Mouse (Mus musculus): ENCODE results near the gene Cd164. TPM values are rescaled to one million over a fixed set of nuclear protein-coding genes. Genes with fewer than 3 reads are reported as not detected.
A peak's percentile ranks its signal among the peaks of the same experiment; 100 is the strongest.

Cd164 gene
- polyA plus RNA-seq (2015; fragmentation: Nextera tagmentation; extraction: Ambion mirVana) = 44.7 and 48.8 TPM in 2 replicates

DNA sequence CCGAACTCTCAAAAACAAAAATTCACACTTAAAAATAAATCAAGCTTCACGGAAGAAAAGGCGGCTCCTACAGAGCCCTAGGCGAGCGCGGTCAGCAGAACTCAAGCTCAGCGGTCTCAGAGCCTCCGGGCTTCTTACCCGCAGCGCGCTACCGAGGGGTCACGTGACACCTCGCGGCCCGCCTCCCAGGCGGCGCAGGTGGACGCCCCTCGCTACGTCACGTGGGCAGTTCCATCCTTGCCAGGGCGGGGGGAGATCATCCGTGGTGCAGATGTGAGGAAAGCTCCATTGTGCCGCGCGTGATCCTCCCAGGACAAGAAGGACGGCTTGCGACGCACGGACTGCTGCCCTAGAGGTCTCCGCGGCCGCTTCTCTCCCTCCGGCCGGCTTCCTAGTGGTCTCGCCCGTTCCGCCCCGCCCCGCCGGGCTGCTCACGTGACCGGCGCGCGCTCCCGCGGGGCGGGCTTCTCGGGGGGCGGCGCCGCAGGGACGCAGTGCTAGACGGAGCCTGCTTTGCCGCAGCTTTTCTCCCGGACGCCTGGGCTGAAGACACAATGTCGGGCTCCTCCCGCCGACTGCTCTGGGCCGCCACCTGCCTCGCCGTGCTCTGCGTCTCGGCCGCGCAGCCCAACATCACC lies at the start of gene Cd164:
TSS of gene Cd164 (plus strand) at position 434 of the 638 bp plus-strand sequence.
- Histone ChIP-seq H3K36me3 (ENCODE audit: control insufficient read depth, insufficient read depth, low read length) (no peaks in the 10 kb centered on the region), H3K9ac (ENCODE audit: low read depth, low read length) (peak within 1 kb of the TSS; percentile 89), H3K9me3 (replicated peaks; ENCODE audit: control insufficient read depth, low read length, poor library complexity, severe bottlenecking) (no peaks in the 10 kb centered on the region), H3K4me1 (ENCODE audit: control insufficient read depth, insufficient read depth, low read length) (peaks cover 20% of the 10 kb centered on the region), H3K27ac (ENCODE audit: low read length) (peak within 1 kb of the TSS; percentile 100), H3K27me3 (ENCODE audit: control insufficient read depth, insufficient read depth, low read depth, low read length) (no peaks in the 10 kb centered on the region), H3K4me3 (ENCODE audit: low read depth, low read length) (peak within 1 kb of the TSS; percentile 91), H3K4me2 (ENCODE audit: low read length) (peak within 1 kb of the TSS; percentile 78)
- under 1% methylated on average over 69 of the region's 69 CpGs for WGBS
- peak; percentile 94 for ATAC-seq

DNA sequence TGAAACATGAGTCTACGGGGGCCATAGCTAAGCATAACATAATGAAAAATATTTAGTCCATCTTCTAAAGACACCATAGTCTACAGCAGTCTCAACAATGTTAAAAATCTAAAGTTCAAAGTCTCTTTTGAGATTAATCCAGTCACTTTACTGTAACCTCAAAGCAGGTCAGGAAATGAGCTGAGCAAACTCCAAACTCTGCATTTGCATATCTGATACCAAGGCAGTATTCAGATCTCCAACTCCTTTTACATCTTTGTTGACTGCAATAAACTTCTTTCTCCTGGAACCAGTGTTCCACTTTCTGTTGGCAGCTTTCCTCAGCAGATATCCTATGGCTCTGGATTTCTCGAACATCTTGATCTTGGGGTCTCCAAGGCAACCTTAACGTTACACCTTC lies 48.5 kb upstream of the Cd164 start:
- H3K9me3 ChIP-seq (replicated peaks; ENCODE audit: control insufficient read depth, low read length, poor library complexity, severe bottlenecking) = no peaks in the 10 kb centered on the region
- no peaks in the 10 kb centered on the region for H3K27me3 ChIP-seq (ENCODE audit: control insufficient read depth, insufficient read depth, low read depth, low read length)
- 85% methylated on average over 3 of the region's 3 CpGs for WGBS
- no peak for ATAC-seq
- H3K9ac ChIP-seq (ENCODE audit: low read depth, low read length) = no peak overlapping the region
- 0 out of 2 replicates have a peak, but pooled peaks cover under 1% of the 10 kb centered on the region for H3K4me1 ChIP-seq (ENCODE audit: control insufficient read depth, insufficient read depth, low read length)
- no peak overlapping the region for H3K4me3 ChIP-seq (ENCODE audit: low read depth, low read length)
- H3K27ac ChIP-seq (ENCODE audit: low read length) = no peak overlapping the region
- H3K4me2 ChIP-seq (ENCODE audit: low read length) = no peak overlapping the region
- H3K36me3 ChIP-seq (ENCODE audit: control insufficient read depth, insufficient read depth, low read length) = 0 out of 2 replicates have a peak, but pooled peaks cover 2% of the 10 kb centered on the region

DNA sequence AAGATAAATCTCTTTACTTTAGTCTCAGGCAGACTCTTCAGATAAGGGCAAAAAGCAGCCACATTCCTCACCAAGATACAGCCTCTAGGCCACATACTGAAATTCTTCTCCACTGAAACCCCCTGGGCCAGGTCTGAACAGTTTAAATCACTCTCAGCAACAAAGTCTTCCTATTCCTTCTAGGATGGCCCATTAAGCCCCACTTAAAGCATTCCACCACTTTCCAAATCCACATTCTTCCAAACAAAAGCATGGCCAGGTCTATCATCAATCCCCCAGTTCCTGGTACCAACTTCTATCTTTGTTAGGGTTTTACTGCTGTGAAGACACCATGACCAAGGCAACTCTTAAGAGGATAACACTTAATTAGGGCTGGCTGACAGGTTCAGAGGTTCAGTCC lies 46.7 kb upstream of the Cd164 start:
- no peak for ATAC-seq
- H3K27ac ChIP-seq (ENCODE audit: low read length) = no peak overlapping the region
- H3K9me3 ChIP-seq (replicated peaks; ENCODE audit: control insufficient read depth, low read length, poor library complexity, severe bottlenecking) = no peaks in the 10 kb centered on the region
- no peak overlapping the region for H3K9ac ChIP-seq (ENCODE audit: low read depth, low read length)
- H3K4me2 ChIP-seq (ENCODE audit: low read length) = no peak overlapping the region
- no peaks in the 10 kb centered on the region for H3K27me3 ChIP-seq (ENCODE audit: control insufficient read depth, insufficient read depth, low read depth, low read length)
- no peak overlapping the region for H3K4me3 ChIP-seq (ENCODE audit: low read depth, low read length)
- peaks cover 8% of the 10 kb centered on the region; the same call in 1 of the 2 replicates for H3K4me1 ChIP-seq (ENCODE audit: control insufficient read depth, insufficient read depth, low read length)
- H3K36me3 ChIP-seq (ENCODE audit: control insufficient read depth, insufficient read depth, low read length) = 0 out of 2 replicates have a peak, but pooled peaks cover 2% of the 10 kb centered on the region

DNA sequence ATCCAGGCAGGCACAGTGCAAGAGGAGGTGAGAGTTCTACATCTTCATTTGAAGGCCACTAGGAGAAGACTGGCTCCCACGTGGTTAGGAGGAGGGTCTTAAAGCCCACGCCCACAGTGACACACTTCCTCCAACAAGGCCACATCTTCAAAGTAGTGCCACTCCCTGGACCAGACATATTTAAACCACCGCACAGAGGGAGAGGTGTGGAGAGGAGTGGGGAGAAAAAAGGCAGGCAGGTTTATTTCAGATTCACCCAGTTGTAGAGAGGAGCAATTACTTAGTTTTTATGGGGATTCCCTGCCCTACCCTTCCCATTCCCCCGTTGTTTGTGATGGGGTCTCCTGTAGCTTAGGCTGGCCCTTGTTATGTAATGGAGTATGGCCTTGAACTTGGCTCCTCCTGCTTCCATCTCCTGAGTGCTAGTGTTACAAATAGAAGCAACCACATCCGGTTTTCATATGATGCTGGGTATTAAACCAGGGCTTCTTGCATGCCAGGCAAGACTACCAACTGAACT lies 46.2 kb upstream of the Cd164 start:
- H3K9me3 ChIP-seq (replicated peaks; ENCODE audit: control insufficient read depth, low read length, poor library complexity, severe bottlenecking) = no peaks in the 10 kb centered on the region
- H3K4me3 ChIP-seq (ENCODE audit: low read depth, low read length) = no peak overlapping the region
- H3K4me1 ChIP-seq (ENCODE audit: control insufficient read depth, insufficient read depth, low read length) = peaks cover 8% of the 10 kb centered on the region; the same call in 1 of the 2 replicates
- H3K4me2 ChIP-seq (ENCODE audit: low read length) = no peak overlapping the region
- no peak overlapping the region for H3K27ac ChIP-seq (ENCODE audit: low read length)
- no peaks in the 10 kb centered on the region for H3K27me3 ChIP-seq (ENCODE audit: control insufficient read depth, insufficient read depth, low read depth, low read length)
- 0 out of 2 replicates have a peak, but pooled peaks cover 2% of the 10 kb centered on the region for H3K36me3 ChIP-seq (ENCODE audit: control insufficient read depth, insufficient read depth, low read length)
- H3K9ac ChIP-seq (ENCODE audit: low read depth, low read length) = no peak overlapping the region
- ATAC-seq = no peak
- 80% methylated on average over 5 of the region's 5 CpGs for WGBS

DNA sequence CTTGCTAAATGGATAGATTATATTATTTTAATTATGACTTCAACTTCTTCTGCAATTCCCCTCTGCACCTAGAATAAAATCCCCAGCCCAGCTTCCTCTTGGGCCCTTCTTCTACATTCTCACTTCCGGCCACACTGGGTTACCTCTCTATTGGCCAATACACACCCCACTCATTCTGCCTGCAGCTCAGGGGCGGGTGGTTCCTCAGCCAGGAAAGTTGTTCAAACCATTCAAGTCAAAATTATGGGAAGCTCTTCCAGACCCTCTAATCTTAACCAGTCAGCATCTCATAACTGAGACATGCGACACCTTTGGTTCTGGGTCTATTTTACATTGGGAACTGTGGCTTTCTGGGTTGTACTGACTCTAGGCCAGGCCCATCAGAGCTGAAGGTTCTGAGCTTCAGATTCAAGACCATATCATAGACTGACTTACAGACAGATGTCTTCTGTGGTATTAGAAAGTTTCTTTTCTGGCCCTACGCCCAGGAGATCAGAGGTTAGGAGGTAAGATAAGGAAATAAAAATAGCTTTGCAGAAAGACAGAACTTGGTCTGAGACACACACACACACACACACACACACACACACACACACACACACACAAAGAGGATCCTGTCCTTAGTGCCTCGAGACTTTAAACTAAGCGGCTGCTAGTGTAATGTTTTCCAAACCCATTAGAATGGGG lies 45.3 kb upstream of the Cd164 start:
- WGBS = 81% methylated on average over 6 of the region's 6 CpGs
- no peak for ATAC-seq
- Histone ChIP-seq H3K36me3 (ENCODE audit: control insufficient read depth, insufficient read depth, low read length) (no peaks in the 10 kb centered on the region), H3K4me1 (ENCODE audit: control insufficient read depth, insufficient read depth, low read length) (peaks cover 8% of the 10 kb centered on the region; the same call in 1 of the 2 replicates), H3K9ac (ENCODE audit: low read depth, low read length) (no peak overlapping the region), H3K4me2 (ENCODE audit: low read length) (no peak overlapping the region), H3K27me3 (ENCODE audit: control insufficient read depth, insufficient read depth, low read depth, low read length) (no peaks in the 10 kb centered on the region), H3K9me3 (replicated peaks; ENCODE audit: control insufficient read depth, low read length, poor library complexity, severe bottlenecking) (no peaks in the 10 kb centered on the region), H3K4me3 (ENCODE audit: low read depth, low read length) (no peak overlapping the region), H3K27ac (ENCODE audit: low read length) (no peak overlapping the region)

DNA sequence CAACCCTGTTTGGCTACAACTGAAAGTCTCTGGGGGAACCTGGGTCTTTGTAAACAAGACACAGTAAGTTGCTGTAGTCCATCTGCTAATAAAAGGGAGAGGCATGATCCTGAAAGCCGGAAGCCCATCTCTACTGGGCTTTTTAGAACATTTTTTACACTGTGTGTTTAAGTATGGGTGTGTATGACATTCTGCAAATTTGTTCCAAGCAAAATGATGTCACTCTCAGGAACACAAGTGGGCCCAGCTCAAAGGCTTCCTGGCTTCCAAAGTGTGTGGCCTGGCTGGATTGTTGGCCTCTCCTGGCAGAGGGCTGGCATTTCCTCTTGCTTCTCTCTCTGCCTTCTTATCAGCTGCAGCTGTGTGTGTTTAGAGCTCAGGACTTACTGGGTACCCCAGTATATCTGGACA lies 44.2 kb upstream of the Cd164 start:
- H3K27ac ChIP-seq (ENCODE audit: low read length) = no peak overlapping the region
- H3K36me3 ChIP-seq (ENCODE audit: control insufficient read depth, insufficient read depth, low read length) = no peaks in the 10 kb centered on the region
- H3K4me1 ChIP-seq (ENCODE audit: control insufficient read depth, insufficient read depth, low read length) = peaks cover 8% of the 10 kb centered on the region; the same call in 1 of the 2 replicates
- H3K4me2 ChIP-seq (ENCODE audit: low read length) = no peak overlapping the region
- H3K9ac ChIP-seq (ENCODE audit: low read depth, low read length) = no peak overlapping the region
- no peak overlapping the region for H3K4me3 ChIP-seq (ENCODE audit: low read depth, low read length)
- no peaks in the 10 kb centered on the region for H3K27me3 ChIP-seq (ENCODE audit: control insufficient read depth, insufficient read depth, low read depth, low read length)
- H3K9me3 ChIP-seq (replicated peaks; ENCODE audit: control insufficient read depth, low read length, poor library complexity, severe bottlenecking) = no peaks in the 10 kb centered on the region
- no peak for ATAC-seq
- WGBS = 84% methylated on average over 1 of the region's 1 CpGs

DNA sequence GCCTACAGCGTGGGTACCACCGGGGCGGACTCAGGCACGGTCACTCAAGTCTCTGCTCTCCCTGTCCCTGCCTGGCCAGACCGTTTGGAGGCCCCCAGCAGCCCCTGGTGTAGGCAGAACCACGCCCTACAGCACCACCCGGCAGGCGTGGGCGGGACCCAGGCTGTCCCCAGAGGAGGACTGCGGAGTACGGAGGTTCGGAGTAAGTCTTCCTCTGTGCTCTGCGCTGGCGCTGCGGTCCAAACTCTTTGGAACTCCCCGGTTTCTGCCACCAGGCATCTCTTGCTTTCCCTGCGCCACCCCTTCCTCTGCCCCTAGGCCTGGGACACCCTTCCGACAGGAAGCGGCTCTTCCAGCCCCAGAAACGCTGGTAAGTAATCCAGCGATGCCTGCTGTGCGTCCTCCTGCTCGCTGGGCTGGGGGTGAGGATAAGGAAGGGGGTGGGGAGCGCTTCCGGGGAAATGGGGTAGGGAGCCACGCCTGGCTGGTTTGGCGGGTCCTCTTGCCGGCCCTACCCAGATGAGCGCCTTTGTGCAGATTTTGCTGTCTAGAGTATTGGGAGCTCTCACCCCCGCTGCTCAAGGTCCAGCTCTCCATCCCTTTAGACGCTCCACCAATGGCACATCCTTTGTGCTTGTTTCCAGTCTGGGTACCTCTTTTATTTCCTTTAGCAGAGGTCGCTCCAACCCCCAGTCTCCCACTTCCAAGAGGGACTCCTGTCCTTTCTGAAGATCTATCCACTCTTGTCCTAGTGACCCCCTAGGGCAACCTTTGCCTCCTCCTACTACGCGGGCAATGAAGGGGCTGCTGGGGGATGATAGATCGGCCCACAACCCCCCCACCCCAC lies 42.8 kb upstream of the Cd164 start, which contains the start of gene Mical1:
TSS of gene Mical1 (plus strand) at position 144 of the 847 bp plus-strand sequence.
- WGBS = under 1% methylated on average over 34 of the region's 35 CpGs

DNA sequence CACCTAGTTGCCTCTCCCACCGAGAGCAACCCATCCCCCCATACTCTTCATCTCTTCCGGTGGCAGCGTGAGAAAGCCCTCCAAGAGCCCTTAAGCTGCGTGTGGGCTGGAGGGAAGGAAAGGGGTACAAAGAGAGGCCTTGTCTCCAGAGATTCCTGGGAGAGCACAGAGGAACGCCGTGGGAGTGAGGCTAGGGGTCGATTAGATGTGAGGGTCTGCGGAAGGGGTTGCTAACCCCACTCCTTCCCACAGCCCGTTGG lies 42.3 kb upstream of the Cd164 start:
- no peaks in the 10 kb centered on the region for H3K36me3 ChIP-seq (ENCODE audit: control insufficient read depth, insufficient read depth, low read length)
- H3K4me2 ChIP-seq (ENCODE audit: low read length) = peak overlapping the region; percentile 98
- H3K9ac ChIP-seq (ENCODE audit: low read depth, low read length) = peak overlapping the region; percentile 78
- H3K4me3 ChIP-seq (ENCODE audit: low read depth, low read length) = peak overlapping the region; percentile 55
- peak; percentile 47 for ATAC-seq
- WGBS = 0% methylated on average over 9 of the region's 9 CpGs
- no peaks in the 10 kb centered on the region for H3K27me3 ChIP-seq (ENCODE audit: control insufficient read depth, insufficient read depth, low read depth, low read length)
- peaks cover 8% of the 10 kb centered on the region; the same call in 1 of the 2 replicates for H3K4me1 ChIP-seq (ENCODE audit: control insufficient read depth, insufficient read depth, low read length)
- H3K9me3 ChIP-seq (replicated peaks; ENCODE audit: control insufficient read depth, low read length, poor library complexity, severe bottlenecking) = no peaks in the 10 kb centered on the region
- H3K27ac ChIP-seq (ENCODE audit: low read length) = peak overlapping the region; percentile 73

More for the DNA sequence above, 42.8 kb upstream of the Cd164 start, which contains the start of gene Mical1:
- H3K4me3 ChIP-seq (ENCODE audit: low read depth, low read length) = peak within 1 kb of the TSS; percentile 55
- peak; percentile 68 for ATAC-seq
- H3K4me2 ChIP-seq (ENCODE audit: low read length) = peak within 1 kb of the TSS; percentile 98
- H3K27me3 ChIP-seq (ENCODE audit: control insufficient read depth, insufficient read depth, low read depth, low read length) = no peaks in the 10 kb centered on the region
- peak within 1 kb of the TSS; percentile 73 for H3K27ac ChIP-seq (ENCODE audit: low read length)
- peak within 1 kb of the TSS; percentile 78 for H3K9ac ChIP-seq (ENCODE audit: low read depth, low read length)
- H3K4me1 ChIP-seq (ENCODE audit: control insufficient read depth, insufficient read depth, low read length) = peaks cover 8% of the 10 kb centered on the region; the same call in 1 of the 2 replicates
- no peaks in the 10 kb centered on the region for H3K9me3 ChIP-seq (replicated peaks; ENCODE audit: control insufficient read depth, low read length, poor library complexity, severe bottlenecking)
- no peaks in the 10 kb centered on the region for H3K36me3 ChIP-seq (ENCODE audit: control insufficient read depth, insufficient read depth, low read length)
